Mouse (Mus musculus) Muller cell, postnatal 12 days (primary cell): ENCODE data around the gene Vma21-ps.
"Not testable (repeated sequence)": the region's sequence is repeated elsewhere in the genome, so short reads cannot be mapped to it uniquely, and the experiment has no call there.

ENCODE experiments used
- DNase-seq: peaks from one replicate; pipeline ENCODE4 v3.0.0-alpha.2; 2015; ENCODE audit errors: inconsistent ontology term

Vma21-ps gene

DNA sequence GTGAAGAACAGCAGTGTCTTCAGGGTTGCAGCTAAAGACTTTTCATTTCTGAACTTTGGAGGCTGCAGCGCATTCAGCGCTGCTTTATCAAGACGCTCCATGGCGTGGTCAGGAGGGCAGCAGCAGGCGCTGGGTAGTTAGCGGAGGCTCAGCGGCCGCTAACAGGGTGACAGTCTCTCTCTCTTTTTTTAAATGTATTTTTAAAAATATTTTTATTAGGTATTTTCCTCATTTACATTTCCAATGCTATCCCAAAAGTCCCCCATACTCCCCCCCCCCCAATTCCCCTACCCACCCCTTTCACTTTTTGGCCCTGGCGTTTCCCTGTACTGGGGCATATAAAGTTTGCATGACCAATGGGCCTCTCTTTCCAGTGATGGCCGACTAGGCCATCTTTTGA, at the start of gene Vma21-ps:
Gene Vma21-ps, minus strand, starts transcription at position 101 of the 400 bp plus-strand sequence.
- DNase-seq, result not testable (repeated sequence)

GRCm38 (mm10) chr4:52543001-52543400, 46.0 kb upstream of the Vma21-ps start:
- no peak for DNase-seq

- no peak for DNase-seq
Measured at GRCm38 (mm10) chr4:52530636-52531035, 33.6 kb upstream of the Vma21-ps start.

GRCm38 (mm10) chr4:52526464-52526863, 29.4 kb upstream of the Vma21-ps start:
- no peak for DNase-seq

DNA sequence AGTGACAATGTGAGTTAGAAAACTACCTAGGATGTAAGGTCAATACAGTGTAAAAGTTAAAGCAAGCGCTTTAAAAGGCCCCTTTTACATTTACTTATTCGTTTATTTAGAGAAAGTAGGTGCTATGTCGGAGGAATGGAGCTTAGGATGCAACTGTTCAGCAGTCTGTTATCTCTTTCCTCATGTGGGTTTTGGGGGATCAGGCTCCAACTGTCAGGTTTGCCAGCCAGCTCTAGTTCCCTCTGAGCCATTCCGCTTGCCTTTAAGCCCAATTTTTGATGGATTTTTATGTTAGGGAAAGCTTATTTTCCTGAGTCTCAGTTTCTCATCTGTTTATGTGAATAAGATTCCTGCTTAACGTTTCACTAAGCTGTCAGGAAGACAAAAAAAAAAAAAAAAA, 22.3 kb upstream of the Vma21-ps start:
- no peak for DNase-seq

GRCm38 (mm10) chr4:52517580-52517979, 20.5 kb upstream of the Vma21-ps start:
- no peak for DNase-seq

DNA sequence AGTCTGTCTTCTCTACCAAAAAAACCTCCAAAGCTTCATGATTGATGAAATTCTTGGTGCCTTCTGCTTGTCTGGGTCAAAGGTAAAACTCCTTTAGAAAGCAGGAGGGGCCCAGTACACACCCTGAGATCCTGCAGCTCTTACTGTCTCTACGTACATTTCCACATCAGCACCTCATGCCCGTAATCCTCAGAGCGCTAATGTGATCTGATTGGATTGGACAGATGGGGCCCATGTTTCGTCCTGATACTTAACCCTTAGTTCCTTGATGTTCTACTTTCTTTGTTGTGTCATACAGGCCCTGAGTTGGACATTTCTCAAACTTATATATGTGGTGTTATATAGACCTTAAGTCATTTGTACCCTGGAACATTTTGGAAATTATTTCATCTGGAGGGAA, 9.6 kb downstream of the Vma21-ps start:
- no peak for DNase-seq

DNA sequence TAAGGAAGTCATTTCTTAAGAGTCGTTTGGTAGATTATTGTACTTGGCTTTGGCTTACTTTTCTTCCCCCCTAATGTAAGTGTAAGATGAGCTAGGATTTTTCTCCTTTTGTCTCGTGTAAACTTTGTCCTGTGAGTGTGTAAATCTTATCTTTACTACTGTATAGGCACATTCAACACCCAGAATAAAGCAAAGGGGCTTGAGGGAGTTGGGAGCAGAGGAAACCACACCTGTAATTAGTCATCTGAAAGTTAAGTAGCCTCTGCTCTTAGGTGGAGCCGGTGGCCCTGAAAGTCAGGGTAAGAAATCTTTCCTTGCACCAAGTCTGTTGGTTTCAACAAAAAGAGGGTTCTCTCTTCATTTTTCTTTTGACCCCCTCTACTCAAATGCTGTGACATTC, 23.6 kb downstream of the Vma21-ps start:
- DNase-seq, result no peak

DNA sequence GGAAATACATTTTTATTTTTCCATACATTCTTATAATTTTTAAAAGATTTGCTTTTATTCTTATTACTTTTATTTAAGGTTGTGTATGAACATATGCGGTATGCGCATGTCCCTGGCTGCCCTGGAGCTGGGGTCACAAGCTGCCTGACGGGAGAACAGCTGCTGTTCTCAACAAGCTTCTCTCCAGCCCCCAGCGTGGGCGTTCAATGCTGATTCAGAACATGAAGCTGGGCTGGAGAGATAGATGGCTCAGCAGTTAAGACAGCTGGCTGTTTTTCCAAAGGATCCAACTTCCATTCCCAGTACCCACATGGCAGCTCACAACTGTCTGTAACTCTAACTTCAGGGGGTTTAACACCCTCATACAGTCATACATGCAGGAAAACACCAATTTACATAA, 35.7 kb downstream of the Vma21-ps start:
- DNase-seq, result no peak

DNA sequence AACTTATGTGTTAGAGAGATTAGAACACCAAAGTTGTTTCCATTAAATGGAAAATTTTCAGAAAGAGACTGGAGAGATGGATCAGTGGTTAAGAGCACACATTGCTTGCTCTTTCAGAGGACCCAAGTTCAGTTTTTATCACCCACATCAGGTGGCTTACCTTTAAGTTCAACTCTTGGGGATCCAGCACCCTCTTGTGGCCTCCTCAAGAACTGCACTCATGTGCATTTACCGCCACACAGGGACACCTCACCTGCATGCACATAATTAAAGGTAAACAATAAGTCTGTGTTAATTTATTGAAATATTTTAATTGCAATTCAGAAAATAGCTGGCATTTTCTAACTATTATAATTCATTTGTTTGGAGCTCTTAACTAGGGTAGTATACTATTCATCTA, 37.3 kb downstream of the Vma21-ps start:
- DNase-seq, result no peak
